Mouse (Mus musculus): ENCODE results near the gene Tmprss9.

Tmprss9 gene

GRCm38 (mm10) chr10:80842334-80842733 lies 29.3 kb upstream of the Tmprss9 start:
- in situ Hi-C loops (cut with MboI, MseI): no loop called here

- in situ Hi-C loops (cut with MboI, MseI): no loop called here
Measured at GRCm38 (mm10) chr10:80843087-80843930, 28.3 kb upstream of the Tmprss9 start.

GRCm38 (mm10) chr10:80843931-80844547 lies 27.6 kb upstream of the Tmprss9 start, which contains the start of gene Lingo3:
Lingo3 (minus strand) TSS chr10:80844039.
- in situ Hi-C loops (cut with MboI, MseI): no loop called here

- in situ Hi-C loops (cut with MboI, MseI): no loop called here
Measured at GRCm38 (mm10) chr10:80845055-80845693, 26.5 kb upstream of the Tmprss9 start.

GRCm38 (mm10) chr10:80845732-80846131 lies 25.9 kb upstream of the Tmprss9 start:
- in situ Hi-C loops (cut with MboI, MseI): no loop called here

- in situ Hi-C loops (cut with MboI, MseI): no loop called here
Measured at GRCm38 (mm10) chr10:80848571-80848970, 23.1 kb upstream of the Tmprss9 start.

- in situ Hi-C loops (cut with MboI, MseI): no loop called here
Measured at GRCm38 (mm10) chr10:80854913-80855748, 16.5 kb upstream of the Tmprss9 start, which contains the start of the genes Lsm7 and Sppl2b. Lsm7 (minus strand) TSS chr10:80855209. Sppl2b (plus strand) TSS chr10:80855275.

- in situ Hi-C loops (cut with MboI, MseI): no loop called here
Measured at GRCm38 (mm10) chr10:80855749-80856073, 15.9 kb upstream of the Tmprss9 start.

- in situ Hi-C loops (cut with MboI, MseI): no loop called here
Measured at GRCm38 (mm10) chr10:80856267-80856666, 15.4 kb upstream of the Tmprss9 start.

GRCm38 (mm10) chr10:80856908-80857307 lies 14.7 kb upstream of the Tmprss9 start:
- in situ Hi-C loops (cut with MboI, MseI): no loop called here

GRCm38 (mm10) chr10:80857386-80857785 lies 14.3 kb upstream of the Tmprss9 start:
- in situ Hi-C loops (cut with MboI, MseI): no loop called here

- in situ Hi-C loops (cut with MboI, MseI): no loop called here
Measured at GRCm38 (mm10) chr10:80857848-80858247, 13.8 kb upstream of the Tmprss9 start.

- in situ Hi-C loops (cut with MboI, MseI): no loop called here
Measured at GRCm38 (mm10) chr10:80858350-80858935, 13.2 kb upstream of the Tmprss9 start.

GRCm38 (mm10) chr10:80862305-80862704 lies 9.3 kb upstream of the Tmprss9 start:
- in situ Hi-C loops (cut with MboI, MseI): no loop called here

GRCm38 (mm10) chr10:80864446-80864845 lies 7.2 kb upstream of the Tmprss9 start:
- in situ Hi-C loops (cut with MboI, MseI): no loop called here

- in situ Hi-C loops (cut with MboI, MseI): no loop called here
Measured at GRCm38 (mm10) chr10:80870993-80871392, 655 bp upstream of the Tmprss9 start.

- in situ Hi-C loops (cut with MboI, MseI): no loop called here
Measured at GRCm38 (mm10) chr10:80874035-80874434, 2.4 kb downstream of the Tmprss9 start.

GRCm38 (mm10) chr10:80876028-80876427 lies 4.4 kb downstream of the Tmprss9 start:
- in situ Hi-C loops (cut with MboI, MseI): loop anchor here (5.0 kb wide), 3 partner anchors 49 to 129 kb away; partner anchors contain the start of gene Oaz1

GRCm38 (mm10) chr10:80876594-80876993 lies 4.9 kb downstream of the Tmprss9 start:
- in situ Hi-C loops (cut with MboI, MseI): loop anchor here (5.0 kb wide), 3 partner anchors 49 to 129 kb away; partner anchors contain the start of gene Oaz1

GRCm38 (mm10) chr10:80880131-80880641 lies 8.5 kb downstream of the Tmprss9 start:
- in situ Hi-C loops (cut with MboI, MseI): no loop called here

- in situ Hi-C loops (cut with MboI, MseI): no loop called here
Measured at GRCm38 (mm10) chr10:80880901-80881300, 9.3 kb downstream of the Tmprss9 start.
